Mouse (Mus musculus) urinary bladder, postnatal 25 days (tissue): ENCODE data around the gene Flnc.

Source experiments
- DNase-seq: peaks from one replicate; pipeline ENCODE4 v3.0.0; 2022; ENCODE audit warnings: low spot score

Gene Flnc

DNA sequence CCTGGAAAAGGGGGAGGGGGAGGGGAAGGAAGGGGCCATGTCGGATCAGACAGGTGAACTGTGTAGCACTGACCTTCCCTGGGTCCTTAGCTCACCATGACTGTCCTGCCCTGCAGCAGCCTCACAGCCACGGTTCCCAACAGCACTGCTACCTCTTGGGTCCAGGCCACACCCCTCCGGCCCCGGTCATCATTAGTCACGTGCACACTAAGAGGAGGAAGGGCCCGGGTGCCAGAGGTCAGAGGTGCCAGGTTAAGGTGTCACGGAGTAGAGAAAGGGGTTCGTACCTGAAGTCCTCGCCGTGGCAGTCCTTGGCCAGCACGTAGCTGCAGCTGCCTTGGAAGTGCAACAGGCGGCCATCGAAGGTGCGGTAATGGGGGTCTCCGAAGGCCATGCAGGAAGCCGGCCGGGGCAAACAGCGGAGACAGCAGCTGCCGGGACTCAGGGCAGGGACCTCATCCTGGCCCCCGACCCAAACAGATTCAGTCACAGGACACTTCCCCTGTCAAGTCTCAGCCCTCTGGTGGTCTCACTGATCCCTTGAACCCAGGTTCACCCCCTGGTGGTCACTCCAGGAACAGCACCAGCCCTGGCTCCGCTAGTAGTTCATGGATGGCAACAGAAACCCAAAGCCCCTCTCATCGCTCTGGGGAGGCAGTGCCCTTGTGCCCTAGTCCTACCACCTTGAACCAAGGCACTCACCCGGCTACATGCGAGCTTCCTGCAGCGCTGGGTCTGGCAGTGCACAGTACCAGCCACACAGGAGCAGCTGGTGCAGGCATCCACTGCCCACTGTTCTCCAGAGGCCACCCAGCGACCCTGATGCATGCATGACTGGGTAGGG, 51.9 kb downstream of the Flnc start:
- DNase-seq = peak; percentile 71

DNA sequence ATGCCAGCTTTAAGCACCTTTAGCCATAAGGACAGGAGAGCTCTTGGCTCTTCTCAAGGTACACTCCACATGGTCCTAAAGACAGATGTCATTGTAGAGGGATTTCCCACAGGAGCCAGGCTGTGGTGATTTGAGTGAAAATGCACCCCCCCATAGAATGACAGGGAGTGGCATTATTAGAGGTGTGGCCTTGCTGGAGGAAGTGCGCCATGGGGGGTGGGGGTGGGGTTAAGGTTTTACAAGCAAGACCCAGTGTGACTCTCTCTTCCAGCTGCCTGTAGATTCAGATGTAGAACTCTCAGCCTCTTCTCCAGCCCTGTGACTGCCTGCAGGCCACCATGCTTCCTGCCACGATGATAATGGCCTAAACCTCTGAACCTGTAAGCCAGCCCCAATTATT, 52.9 kb downstream of the Flnc start:
- no peak for DNase-seq

DNA sequence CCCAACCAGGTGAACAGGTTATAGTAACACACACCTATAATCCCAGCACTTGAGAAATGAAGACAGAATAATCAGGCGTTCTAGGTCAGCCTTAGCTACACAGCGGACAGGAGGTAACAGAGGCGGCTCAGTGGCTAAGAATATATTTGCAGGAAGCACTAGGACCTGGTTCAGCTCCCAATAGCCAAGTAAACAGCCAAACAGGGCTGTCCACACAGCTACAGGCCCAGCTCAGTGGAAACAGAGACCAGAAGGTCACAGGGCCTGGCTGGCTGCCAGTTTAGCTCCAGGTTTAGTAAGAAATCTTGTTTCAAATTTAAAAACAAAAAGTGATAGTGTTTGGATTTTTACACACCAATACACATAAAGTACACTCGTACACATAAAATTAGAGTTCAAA, 61.0 kb downstream of the Flnc start:
- no peak for DNase-seq

DNA sequence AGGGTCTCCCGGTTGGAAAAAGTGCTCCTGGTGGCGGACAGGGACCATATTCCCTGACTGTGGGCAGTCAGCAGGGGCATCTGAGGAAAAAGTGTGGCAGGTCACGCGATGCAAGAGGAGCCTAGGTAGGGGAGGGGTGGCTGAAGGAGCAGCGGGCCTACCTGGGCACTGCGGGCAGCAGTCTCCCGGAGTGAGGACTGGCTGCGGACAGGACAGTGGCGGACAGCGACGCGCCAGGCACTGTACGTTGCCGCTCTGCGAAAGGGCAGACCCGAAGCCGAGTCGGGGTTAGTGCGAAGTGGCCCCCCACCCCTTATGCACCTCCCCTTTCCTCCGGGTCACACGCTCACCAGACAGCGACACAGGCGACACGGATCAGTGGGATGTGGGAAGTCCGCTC, 63.2 kb downstream of the Flnc start:
- no peak for DNase-seq

DNA sequence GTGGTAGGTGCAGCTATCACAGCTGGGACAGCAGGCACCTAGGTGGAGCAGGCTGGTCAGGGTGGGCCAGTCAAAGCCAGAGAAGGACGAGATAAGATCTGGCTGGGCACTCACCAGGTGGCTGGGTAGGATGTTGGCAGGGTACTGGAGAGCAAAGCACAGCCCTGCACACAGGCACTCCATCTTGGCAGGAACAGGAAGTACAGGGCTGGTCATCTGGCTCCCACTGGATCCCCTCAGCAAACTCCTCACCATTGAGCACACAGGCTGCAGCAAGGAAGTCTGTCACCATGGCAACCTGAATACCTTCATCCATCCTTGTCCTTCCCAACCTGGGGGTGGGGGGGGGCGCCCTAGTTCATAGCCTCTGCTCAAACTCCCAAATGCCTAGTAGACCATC, 64.7 kb downstream of the Flnc start:
- DNase-seq = no peak

DNA sequence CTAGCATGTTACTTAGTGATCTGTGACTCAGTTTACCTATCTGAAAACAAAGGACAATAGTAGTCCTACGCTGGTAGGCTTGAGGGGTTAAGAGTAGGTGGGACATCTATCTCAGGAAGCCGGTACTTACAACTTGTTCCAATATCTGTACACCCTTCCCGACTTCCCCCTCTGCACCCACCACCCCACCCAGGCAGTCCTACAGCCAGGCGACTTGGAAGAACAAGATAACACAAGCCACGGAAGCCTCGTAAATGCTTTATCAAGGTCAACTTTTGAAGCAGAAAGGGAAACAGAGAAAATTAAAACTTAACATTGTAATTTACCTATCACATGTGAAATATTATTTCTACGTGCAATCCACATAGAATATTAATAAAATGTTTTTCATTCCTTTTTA, 67.1 kb downstream of the Flnc start:
- DNase-seq = no peak

DNA sequence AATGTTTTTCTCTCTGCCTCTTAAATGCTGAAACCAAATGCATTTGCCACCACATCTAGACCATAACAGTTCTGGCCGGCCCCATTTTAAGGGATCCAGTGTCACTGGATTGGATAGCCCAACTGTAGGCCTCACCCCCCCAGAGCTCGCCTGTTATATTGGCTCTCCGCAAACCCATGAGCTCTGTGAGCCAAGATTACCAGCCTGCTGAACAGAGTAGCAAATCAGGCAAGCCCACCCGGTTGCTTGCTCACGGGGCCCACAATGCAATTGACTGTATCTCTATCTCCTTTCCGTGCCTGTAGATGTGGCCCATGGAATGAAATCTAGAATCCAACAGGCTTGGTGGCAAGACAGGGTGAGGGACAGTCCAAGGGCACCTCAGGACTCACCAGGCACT, 67.8 kb downstream of the Flnc start:
- DNase-seq = no peak

DNA sequence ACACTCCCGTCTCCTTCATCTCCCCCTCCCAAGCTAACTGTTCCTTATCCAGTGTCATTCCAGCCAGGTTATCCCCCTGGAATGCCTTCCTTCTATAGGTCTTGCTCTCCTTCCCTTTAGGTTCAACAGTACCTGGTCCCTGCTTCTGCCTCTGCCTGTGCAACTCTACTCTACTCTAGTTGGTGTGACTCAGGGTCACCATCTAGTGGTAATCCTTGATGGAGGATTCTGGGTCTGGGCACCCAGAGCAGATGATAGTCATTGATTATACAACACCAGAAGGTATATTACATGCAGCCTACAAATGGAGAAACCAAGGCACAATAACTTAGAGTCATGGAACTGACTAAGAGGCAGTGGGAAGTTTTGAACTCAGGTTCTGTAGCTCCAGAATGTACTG, 68.5 kb downstream of the Flnc start:
- DNase-seq = no peak

DNA sequence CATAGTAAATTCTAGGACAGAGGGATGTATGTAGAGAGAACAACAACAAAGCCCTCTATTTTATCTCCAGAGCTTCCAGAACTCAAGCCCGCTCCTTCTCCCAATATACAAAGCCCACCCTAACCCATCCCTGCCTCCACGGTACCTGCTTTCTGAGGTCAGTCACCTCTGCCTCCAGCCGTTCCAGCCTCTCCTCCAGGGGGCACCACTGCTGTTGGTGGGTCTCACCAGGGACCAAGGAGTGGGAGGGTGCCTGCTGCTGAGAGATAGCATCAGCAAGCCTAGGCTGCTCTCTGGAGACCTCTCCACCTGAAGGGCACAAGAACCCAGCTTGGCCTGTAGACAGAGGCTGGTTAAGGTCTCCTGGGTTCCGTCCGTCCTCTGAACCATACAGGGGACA, 72.4 kb downstream of the Flnc start:
- DNase-seq = no peak

DNA sequence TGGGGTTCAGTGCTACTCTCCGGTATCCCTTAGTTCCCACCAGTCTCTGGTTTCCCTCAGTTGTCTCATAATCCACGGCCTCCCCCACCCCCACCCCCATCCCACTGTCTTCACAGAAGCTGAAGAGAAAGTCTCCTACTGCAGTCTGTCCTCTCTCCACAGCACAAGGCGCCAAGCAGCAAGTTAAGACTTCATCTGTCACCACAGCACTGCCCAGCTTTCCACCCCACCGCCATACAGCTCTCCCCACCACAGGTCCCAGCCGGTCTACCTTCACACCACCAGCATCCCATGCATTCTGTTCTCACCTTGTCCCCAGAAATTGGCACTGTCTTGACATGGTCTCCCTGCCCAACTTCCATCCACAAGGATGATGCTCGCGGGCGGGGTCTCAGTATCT, 73.8 kb downstream of the Flnc start:
- DNase-seq = no peak

DNA sequence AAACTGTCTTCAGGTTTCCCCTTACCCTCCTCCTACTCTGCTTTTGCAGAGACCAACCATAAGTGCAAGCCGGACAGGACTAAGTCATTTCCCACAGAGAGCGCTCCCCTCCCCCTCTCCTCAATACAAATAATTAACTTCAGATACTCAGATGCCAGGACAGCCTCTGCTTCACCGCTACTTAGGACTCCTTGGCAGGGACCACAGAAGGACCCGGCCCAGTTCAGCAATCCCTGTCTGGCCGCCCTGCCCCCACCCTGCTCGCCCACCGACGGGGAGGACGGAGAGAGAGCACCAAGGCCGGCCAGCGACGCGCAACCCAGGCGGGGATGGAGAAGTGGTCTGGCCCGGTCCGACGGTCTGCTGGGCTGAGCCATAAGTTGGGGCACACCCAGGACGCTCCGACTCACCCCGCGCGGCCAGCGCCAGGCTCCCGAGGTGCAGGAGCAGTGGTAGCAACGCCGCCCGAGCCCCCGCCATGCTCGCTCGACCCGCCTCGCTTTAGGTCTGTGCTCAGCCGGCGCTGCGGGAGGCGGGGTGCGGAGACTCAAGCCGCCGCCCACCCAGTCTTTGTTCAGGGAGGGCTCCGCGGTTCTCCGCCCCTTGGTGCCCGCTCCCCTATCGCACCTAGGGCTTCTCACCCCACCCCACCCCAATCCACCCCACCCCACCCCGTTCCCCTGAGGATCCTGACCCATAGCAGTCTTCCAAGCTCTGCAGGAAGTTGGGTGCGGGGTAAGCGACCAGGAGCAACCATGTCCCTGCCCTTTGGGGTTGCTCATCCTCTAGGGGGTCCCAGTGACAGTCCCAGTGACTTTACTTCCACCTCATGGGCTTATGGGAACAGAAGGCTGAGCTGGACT, 74.6 kb downstream of the Flnc start, which contains the start of gene Kcp:
Gene Kcp, minus strand, starts transcription at position 506 of the 863 bp plus-strand sequence.
- DNase-seq = no peak

DNA sequence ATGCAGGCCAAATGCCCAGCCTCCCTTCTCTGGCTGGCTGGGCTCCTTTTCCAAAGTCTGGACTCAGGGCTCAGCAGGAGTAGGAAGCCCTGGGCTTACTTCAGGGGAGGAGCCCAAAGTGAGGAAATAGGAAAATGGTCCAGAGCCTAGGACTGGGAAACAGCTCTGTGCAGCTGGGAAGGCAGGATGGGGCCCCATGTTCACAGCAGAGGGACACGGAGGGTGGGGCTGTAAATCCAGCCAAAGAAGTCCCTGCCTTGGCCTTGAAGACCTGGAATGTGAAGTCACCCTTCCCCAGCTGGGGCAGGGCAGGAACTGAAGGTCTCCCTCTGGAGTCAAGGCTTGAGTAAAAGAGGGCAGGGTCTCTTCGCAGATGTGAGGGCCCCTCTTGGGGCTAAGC, 76.0 kb downstream of the Flnc start:
- DNase-seq = no peak
